In the genomic region with DNA sequence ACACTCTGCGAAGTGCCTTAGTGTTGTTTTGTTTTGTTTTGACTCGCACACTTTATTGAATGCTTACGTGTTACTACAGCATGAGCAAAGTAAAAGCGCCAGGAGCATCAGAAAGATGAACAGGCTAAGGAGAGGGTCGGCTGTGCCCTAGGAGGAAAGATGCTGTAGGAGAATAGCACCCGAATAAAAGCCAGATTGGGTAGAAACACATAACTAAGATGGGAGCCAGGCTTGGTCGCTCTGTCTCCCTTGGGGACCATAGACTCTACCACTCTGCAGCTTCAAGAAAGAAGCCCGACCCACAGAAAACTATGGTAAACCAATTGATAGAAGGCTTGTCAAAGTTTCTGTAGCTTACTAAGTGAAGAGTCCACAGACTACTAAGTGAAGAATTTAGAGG, we compare ENCODE assay signal across 8 mouse cellular contexts. TPM values are rescaled to one million over a fixed set of nuclear protein-coding genes. Genes with fewer than 3 reads are reported as not detected.
DNase-seq lines count a peak whose midpoint lies in the region; ATAC-seq and TF ChIP-seq lines count a peak whose summit lies in the region.

No protein-coding gene starts in this region.

- peak overlapping the region; percentile 61 for H3K9ac ChIP-seq in kidney, embryonic 15.5 days
- peak overlapping the region; percentile 55 for H3K9ac ChIP-seq in hindbrain, embryonic 11.5 days (ENCODE audit: low read depth, low read length)

- H3K4me3 ChIP-seq in kidney, embryonic 15.5 days (replicated peaks) = peak overlapping the region; percentile 63
- H3K4me3 ChIP-seq in bone marrow, adult 2 months (replicated peaks; ENCODE audit: control insufficient read depth, low read depth, low read length) = peak overlapping the region; percentile 66
- peak overlapping the region; percentile 64 for H3K4me3 ChIP-seq in hindbrain, embryonic 11.5 days (ENCODE audit: low read depth, low read length)
- peak overlapping the region; percentile 83 for H3K4me3 ChIP-seq in midbrain, embryonic 10.5 days

- no peak for DNase-seq in kidney, postnatal 25 days
- DNase-seq in hindbrain, embryonic 11.5 days (ENCODE audit: low spot score) = no peak
- DNase-seq in midbrain, embryonic 10.5 days (ENCODE audit: low spot score) = no peak
- no peak for DNase-seq in right cerebral cortex, postnatal 10 days (ENCODE audit: low spot score in 2 of 2)
- no peak for DNase-seq in thymus, postnatal 36 days
- no peak for DNase-seq in thymus, adult 18-20 months

- no peaks in the 10 kb centered on the region for H3K9me3 ChIP-seq in kidney, embryonic 15.5 days (replicated peaks)
- H3K9me3 ChIP-seq in hindbrain, embryonic 11.5 days (ENCODE audit: control insufficient read depth, low read length) = no peaks in the 10 kb centered on the region
- H3K9me3 ChIP-seq in midbrain, embryonic 10.5 days (replicated peaks) = no peaks in the 10 kb centered on the region

- H3K4me1 ChIP-seq in kidney, embryonic 15.5 days = peaks cover 20% of the 10 kb centered on the region
- H3K4me1 ChIP-seq in bone marrow, adult 2 months (ENCODE audit: control insufficient read depth, insufficient read depth, low read length) = peaks cover 1% of the 10 kb centered on the region
- no peaks in the 10 kb centered on the region for H3K4me1 ChIP-seq in hindbrain, embryonic 11.5 days (replicated peaks; ENCODE audit: control insufficient read depth, insufficient read depth, low read length)
- H3K4me1 ChIP-seq in midbrain, embryonic 10.5 days = peaks cover 25% of the 10 kb centered on the region

- TF ChIP-seq CTCF in bone marrow, adult 2 months (IDR thresholded peaks at IDR 0.05; ENCODE audit: control insufficient read depth, insufficient read depth, low read length) = no peak

- peaks cover 13% of the 10 kb centered on the region for H3K36me3 ChIP-seq in kidney, embryonic 15.5 days
- no peaks in the 10 kb centered on the region for H3K36me3 ChIP-seq in hindbrain, embryonic 11.5 days (ENCODE audit: control insufficient read depth, insufficient read depth, low read length)
- peaks cover 10% of the 10 kb centered on the region for H3K36me3 ChIP-seq in midbrain, embryonic 10.5 days

- no peaks in the 10 kb centered on the region for H3K27me3 ChIP-seq in kidney, embryonic 15.5 days
- no peaks in the 10 kb centered on the region for H3K27me3 ChIP-seq in hindbrain, embryonic 11.5 days (ENCODE audit: control insufficient read depth, insufficient read depth, low read length)
- no peaks in the 10 kb centered on the region for H3K27me3 ChIP-seq in midbrain, embryonic 10.5 days (ENCODE audit: low read depth, poor library complexity, severe bottlenecking)

- 5% methylated on average over 8 of the region's 8 CpGs for WGBS in kidney, embryonic 15.5 days
- WGBS in bone marrow, adult 2 months = 7% methylated on average over 8 of the region's 8 CpGs
- WGBS in hindbrain, embryonic 11.5 days = 18% methylated on average over 8 of the region's 8 CpGs
- 18% methylated on average over 8 of the region's 8 CpGs for WGBS in midbrain, embryonic 10.5 days

- peak overlapping the region; percentile 78 for H3K4me2 ChIP-seq in kidney, embryonic 15.5 days
- peak overlapping the region; percentile 66 for H3K4me2 ChIP-seq in hindbrain, embryonic 11.5 days (replicated peaks; ENCODE audit: low read depth, low read length)

- peak; percentile 13; the same call in 1 of the 2 replicates for ATAC-seq in kidney, embryonic 15.5 days (replicated peaks; ENCODE audit: low FRiP score)
- ATAC-seq in hindbrain, embryonic 11.5 days (ENCODE audit: low FRiP score) = peak; percentile 55

- H3K27ac ChIP-seq in kidney, embryonic 15.5 days = peak overlapping the region; percentile 48; the same call in 1 of the 2 replicates
- H3K27ac ChIP-seq in bone marrow, adult 2 months (ENCODE audit: control insufficient read depth, insufficient read depth, low read depth, low read length, poor library complexity) = no peak overlapping the region
- peak overlapping the region; percentile 37; the same call in 1 of the 2 replicates for H3K27ac ChIP-seq in hindbrain, embryonic 11.5 days (ENCODE audit: low read depth, low read length)
- H3K27ac ChIP-seq in midbrain, embryonic 10.5 days (replicated peaks) = peak overlapping the region; percentile 87

- TF ChIP-seq POLR2A in bone marrow, adult 2 months (IDR thresholded peaks at IDR 0.05; ENCODE audit: borderline replicate concordance, control insufficient read depth, low read depth, low read length) = no peak

RNA-seq across cellular contexts. Expression of a gene that starts 0.5 kb away (rescaled TPM):
- 48.8 and 51.0 TPM in 2 replicates for polyA plus RNA-seq in kidney, embryonic 15.5 days (2015; fragmentation: Nextera tagmentation; extraction: Ambion mirVana)
- polyA plus RNA-seq in bone marrow, adult 2 months (2011; ENCODE audit: insufficient read depth, insufficient read length, low replicate concordance, missing spikeins) = 3.0 and 5.2 TPM in 2 replicates
- polyA plus RNA-seq in hindbrain, embryonic 11.5 days (2014; fragmentation: Nextera tagmentation; extraction: Ambion mirVana) = 34.6 and 36.5 TPM in 2 replicates
- polyA plus RNA-seq in midbrain, embryonic 10.5 days (2016; fragmentation: Nextera tagmentation; extraction: Ambion mirVana) = 35.3 and 36.7 TPM in 2 replicates
